Mouse (Mus musculus) ES-Bruce4 (cell line): ENCODE measurements around the gene Bod1. TPM values are rescaled to one million over a fixed set of nuclear protein-coding genes. Genes with fewer than 3 reads are reported as not detected.

Experiments used
- H3K27ac ChIP-seq: 2 replicates; pipeline ENCODE4 v1.5.1; 2012; ENCODE audit warnings: low read length, inconsistent platforms; ENCODE audit not compliant: insufficient read depth
- H3K27me3 ChIP-seq: 2 replicates; pipeline ENCODE4 v1.6.1; 2012; ENCODE audit warnings: mild to moderate bottlenecking, low read length, inconsistent platforms; ENCODE audit not compliant: control insufficient read depth, poor library complexity, insufficient read depth, severe bottlenecking
- H3K36me3 ChIP-seq: 2 replicates; pipeline ENCODE4 v1.6.1; 2012; ENCODE audit warnings: inconsistent platforms, mild to moderate bottlenecking, low read length, moderate library complexity; ENCODE audit not compliant: control insufficient read depth, poor library complexity, insufficient read depth, severe bottlenecking
- H3K4me1 ChIP-seq: one replicate; pipeline ENCODE4 v1.8.1; 2011; ENCODE audit warnings: low read length; ENCODE audit not compliant: control insufficient read depth, insufficient read depth
- H3K4me3 ChIP-seq: 2 replicates; pipeline ENCODE4 v1.5.1; 2011; ENCODE audit warnings: low read depth, mild to moderate bottlenecking, low read length
- H3K9ac ChIP-seq: 2 replicates; pipeline ENCODE4 v1.6.1; 2012; ENCODE audit warnings: low read depth, mild to moderate bottlenecking, inconsistent platforms; ENCODE audit not compliant: poor library complexity, severe bottlenecking
- H3K9me3 ChIP-seq: replicated peaks from 2 replicates; pipeline ENCODE4 v1.6.1; 2012; ENCODE audit warnings: mild to moderate bottlenecking, low read length, inconsistent platforms; ENCODE audit not compliant: control insufficient read depth, poor library complexity, insufficient read depth, severe bottlenecking
- CTCF ChIP-seq: IDR thresholded peaks from one replicate; pipeline ENCODE4 v1.8.1; 2011; ENCODE audit warnings: low read depth, low read length
- EP300 ChIP-seq: IDR thresholded peaks from 2 replicates; pipeline ENCODE4 v1.6.1; 2011; ENCODE audit warnings: low read depth, low read length; ENCODE audit not compliant: insufficient read depth
- POLR2A ChIP-seq: IDR thresholded peaks from one replicate; pipeline ENCODE4 v1.8.1; 2011; ENCODE audit warnings: low read length; ENCODE audit not compliant: insufficient read depth
- polyA plus RNA-seq: library from polyadenylated mRNA; stranded (reverse); fragments of >200 nt; gene quantifications from 2 replicates; pipeline ENCODE4 v1.2.4, GENCODE M21; 2011; ENCODE audit warnings: low read depth; ENCODE audit not compliant: missing spikeins, insufficient read depth, insufficient read length

Bod1 gene
- polyA plus RNA-seq, 1 experiment: 36.3 TPM

GRCm38 (mm10) chr11:31703173-31703572, 31.5 kb upstream of the Bod1 start:
- TF ChIP-seq EP300: no peak
- no peaks in the 10 kb centered on the region for H3K27me3 ChIP-seq
- H3K9me3 ChIP-seq: no peaks in the 10 kb centered on the region; the same call in 1 of the 2 replicates
- H3K4me1 ChIP-seq: no peaks in the 10 kb centered on the region
- H3K9ac ChIP-seq: no peak overlapping the region
- H3K27ac ChIP-seq: no peak overlapping the region
- H3K36me3 ChIP-seq: no peaks in the 10 kb centered on the region
- H3K4me3 ChIP-seq: no peak overlapping the region

DNA sequence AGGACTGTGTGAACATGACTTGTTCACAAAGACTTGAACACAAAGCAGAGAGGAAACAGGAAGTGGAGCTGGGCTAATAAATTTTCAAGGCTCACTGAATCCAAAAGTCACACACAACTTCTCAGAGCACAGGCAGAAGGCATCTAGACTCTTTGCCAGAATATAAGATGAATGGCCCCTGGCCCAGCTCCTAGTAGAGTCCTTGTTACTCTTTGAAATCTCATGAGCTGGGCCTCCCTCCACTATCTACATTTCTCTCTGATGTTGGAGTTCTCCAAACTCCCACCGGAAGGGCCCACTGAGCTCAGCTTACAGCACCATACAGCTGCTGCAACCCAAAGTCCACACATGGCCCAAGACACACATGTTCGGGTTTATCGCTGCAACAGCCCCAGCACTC, 30.2 kb upstream of the Bod1 start:
- no peak overlapping the region for H3K9ac ChIP-seq
- H3K27ac ChIP-seq: no peak overlapping the region
- no peaks in the 10 kb centered on the region for H3K4me1 ChIP-seq
- H3K9me3 ChIP-seq: no peaks in the 10 kb centered on the region
- TF ChIP-seq CTCF (no peak), POLR2A (no peak), EP300 (no peak)
- no peak overlapping the region for H3K4me3 ChIP-seq
- H3K36me3 ChIP-seq: no peaks in the 10 kb centered on the region
- H3K27me3 ChIP-seq: no peaks in the 10 kb centered on the region

DNA sequence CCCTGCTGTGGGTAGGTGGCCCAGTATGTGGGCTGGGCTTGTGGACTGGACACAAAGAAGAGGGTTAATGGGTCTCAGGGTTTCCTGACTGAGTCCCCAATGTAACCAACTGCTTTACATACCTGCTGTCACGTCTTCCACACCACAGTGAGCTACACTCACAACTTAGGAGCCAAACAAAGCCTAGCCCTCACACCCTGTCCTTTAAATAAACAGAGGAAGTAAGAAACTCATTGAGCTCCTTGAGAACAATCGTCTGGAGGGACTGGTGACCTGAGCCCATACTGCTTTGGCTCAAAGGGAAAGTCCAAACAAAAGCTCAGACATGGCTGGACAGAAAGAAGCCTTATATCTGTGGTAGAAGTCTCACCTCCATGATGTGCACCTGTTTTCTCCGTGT, 27.8 kb upstream of the Bod1 start:
- Histone ChIP-seq H3K4me1 (no peaks in the 10 kb centered on the region), H3K27ac (no peak overlapping the region), H3K9ac (no peak overlapping the region), H3K27me3 (no peaks in the 10 kb centered on the region), H3K36me3 (no peaks in the 10 kb centered on the region), H3K4me3 (no peak overlapping the region), H3K9me3 (no peaks in the 10 kb centered on the region)
- TF ChIP-seq EP300 (no peak), CTCF (no peak), POLR2A (no peak)

DNA sequence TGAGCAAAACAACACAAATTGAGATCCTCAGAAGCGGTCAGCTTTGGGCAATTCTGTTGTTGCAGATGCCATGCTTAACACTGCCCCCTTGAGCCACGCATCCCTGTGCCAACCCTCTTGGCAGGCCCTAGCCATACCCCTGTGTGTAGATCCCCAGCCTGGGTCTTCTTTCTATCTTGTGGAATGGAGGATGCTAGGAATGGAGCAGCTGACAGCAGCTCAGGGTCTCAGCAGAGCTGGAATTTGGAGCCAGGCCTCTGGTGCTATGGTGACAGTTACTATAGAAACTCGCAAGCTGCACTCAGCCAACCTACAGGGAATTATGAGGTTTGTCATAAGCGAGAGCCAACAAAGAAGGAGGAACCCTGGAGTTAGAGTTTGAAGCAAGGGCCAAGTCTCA, 23.1 kb upstream of the Bod1 start:
- Histone ChIP-seq H3K4me1 (peaks cover 2% of the 10 kb centered on the region), H3K36me3 (no peaks in the 10 kb centered on the region), H3K4me3 (no peak overlapping the region), H3K27me3 (no peaks in the 10 kb centered on the region), H3K9me3 (no peaks in the 10 kb centered on the region), H3K27ac (no peak overlapping the region), H3K9ac (no peak overlapping the region)
- TF ChIP-seq POLR2A: no peak
- no peak for TF ChIP-seq EP300
- TF ChIP-seq CTCF: no peak

GRCm38 (mm10) chr11:31694109-31694508, 22.4 kb upstream of the Bod1 start:
- Histone ChIP-seq H3K9me3 (no peaks in the 10 kb centered on the region), H3K4me3 (no peak overlapping the region), H3K4me1 (peaks cover 2% of the 10 kb centered on the region), H3K9ac (no peak overlapping the region), H3K36me3 (no peaks in the 10 kb centered on the region), H3K27me3 (no peaks in the 10 kb centered on the region), H3K27ac (no peak overlapping the region)
- TF ChIP-seq CTCF (peak; percentile 17), POLR2A (no peak)

- no peaks in the 10 kb centered on the region for H3K36me3 ChIP-seq
- TF ChIP-seq EP300 (no peak), CTCF (no peak), POLR2A (no peak)
- H3K4me3 ChIP-seq: no peak overlapping the region
Observed at GRCm38 (mm10) chr11:31693322-31693721, 21.6 kb upstream of the Bod1 start.

DNA sequence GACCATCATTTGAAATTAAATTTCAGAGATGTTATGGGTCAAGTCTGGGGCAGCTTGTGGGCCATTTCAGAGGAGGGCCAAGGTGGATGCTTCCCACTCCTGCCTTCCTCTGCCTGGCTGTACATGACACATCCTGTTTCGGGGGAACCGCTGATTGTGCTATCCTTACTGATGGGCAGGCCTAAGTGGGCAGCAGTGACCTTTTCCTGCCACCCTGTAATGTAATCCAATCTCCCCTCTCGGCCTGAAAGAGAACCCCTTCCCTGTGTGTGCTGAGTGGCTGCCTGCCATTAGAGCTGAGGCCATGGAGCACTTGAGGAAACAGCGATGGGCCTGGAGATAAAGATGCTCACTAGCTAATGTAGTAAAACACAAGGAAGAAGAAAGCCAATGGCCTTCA, 17.3 kb upstream of the Bod1 start:
- Histone ChIP-seq H3K4me3 (no peak overlapping the region), H3K9ac (no peak overlapping the region), H3K27ac (no peak overlapping the region), H3K4me1 (peaks cover 5% of the 10 kb centered on the region), H3K9me3 (no peaks in the 10 kb centered on the region), H3K36me3 (no peaks in the 10 kb centered on the region), H3K27me3 (no peaks in the 10 kb centered on the region)
- TF ChIP-seq EP300: no peak
- no peak for TF ChIP-seq POLR2A
- no peak for TF ChIP-seq CTCF

More at GRCm38 (mm10) chr11:31693322-31693721, 21.6 kb upstream of the Bod1 start:
- Histone ChIP-seq H3K27ac (no peak overlapping the region), H3K27me3 (no peaks in the 10 kb centered on the region), H3K4me1 (peaks cover 2% of the 10 kb centered on the region), H3K9ac (no peak overlapping the region), H3K9me3 (no peaks in the 10 kb centered on the region)
